Mouse (Mus musculus) left cerebral cortex, postnatal 36 days (tissue): Measurements from ENCODE around the gene Otud1. TPM values are rescaled to one million over a fixed set of nuclear protein-coding genes. Genes with fewer than 3 reads are reported as not detected.

Source experiments
- DNase-seq, 2 experiments: peaks; one replicate each; pipeline ENCODE4 v3.0.0; 2021 to 2022; ENCODE audit warnings: low spot score in 2 of 2, mixed read lengths in 1 of 2
- intact Hi-C: fragments of 180-260 bp; cut with DNase I; formaldehyde crosslinking; loops from one replicate; pipeline ENCODE4 v1.15.1; 2025
- total RNA-seq, 2 experiments: library from RNA; stranded (reverse); gene quantifications; 2 replicates each; pipeline ENCODE4 v1.2.3; 2021

Otud1 gene
- total RNA-seq, 2 experiments from 2014 or later = 23.4 to 30.0 TPM

DNA sequence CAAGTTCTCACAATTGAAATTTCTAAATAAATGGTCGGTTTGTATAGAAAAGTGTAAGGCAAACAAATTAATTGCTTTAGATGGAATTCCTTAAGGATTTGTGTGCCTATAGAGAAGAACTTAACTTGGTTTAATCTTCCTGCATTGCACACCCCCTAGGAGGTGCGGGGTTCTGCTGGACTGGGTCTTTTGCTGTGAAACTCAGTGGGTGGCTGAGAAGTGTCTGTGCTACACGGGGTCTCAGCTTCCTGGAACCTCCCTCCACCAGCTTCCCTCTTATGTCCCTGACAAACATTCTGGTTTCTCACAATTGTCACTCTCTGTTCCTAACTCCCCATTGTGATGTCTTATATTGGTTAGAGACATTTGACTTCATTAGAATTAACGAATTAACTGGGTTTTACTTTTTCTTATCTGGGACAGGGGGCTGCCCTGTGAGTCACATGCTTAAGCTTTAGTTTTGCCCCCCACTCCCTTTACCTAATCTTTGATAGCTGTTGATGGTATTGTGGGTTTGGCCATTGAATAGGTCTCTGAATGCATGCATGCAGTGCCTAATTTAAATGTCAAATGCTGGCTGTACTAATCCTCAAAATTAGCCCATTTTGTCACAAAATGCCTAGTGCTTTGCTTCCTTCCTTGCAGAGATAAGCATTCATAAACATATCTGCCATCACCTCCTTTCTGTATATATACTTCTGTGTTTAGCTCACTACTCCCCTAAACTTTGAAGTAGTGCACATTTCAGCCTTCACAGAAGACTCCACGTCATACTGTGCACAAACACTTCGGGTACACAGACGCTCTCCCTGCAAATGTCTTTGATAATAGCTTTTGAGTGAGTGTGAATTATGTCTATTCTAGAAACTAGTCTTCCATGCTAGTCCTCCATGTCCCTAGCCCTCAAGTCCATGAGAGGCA is 7.3 kb downstream of the Otud1 start:
- DNase-seq = no peak
- intact Hi-C loops = no loop called here

DNA sequence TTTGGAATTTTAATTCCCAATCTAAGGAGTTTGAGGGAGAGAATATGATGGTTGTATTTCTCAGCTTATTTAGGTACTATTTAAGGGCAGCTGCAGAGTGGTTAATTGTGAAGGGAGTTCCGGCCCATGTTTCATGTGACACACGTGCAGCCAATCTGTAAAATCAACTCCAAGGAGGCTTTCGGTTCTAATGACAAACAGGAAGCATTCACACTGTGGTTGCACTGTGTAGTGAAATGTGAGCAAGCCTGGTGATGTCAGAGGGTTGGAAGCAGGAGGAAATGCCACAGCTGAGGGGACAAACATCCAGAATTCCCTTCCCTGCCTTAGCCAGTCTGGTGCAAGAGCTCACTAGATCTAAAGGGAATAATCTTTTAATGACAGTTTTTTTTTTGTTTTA is 8.3 kb downstream of the Otud1 start:
- no peak for DNase-seq
- intact Hi-C loops = no loop called here

DNA sequence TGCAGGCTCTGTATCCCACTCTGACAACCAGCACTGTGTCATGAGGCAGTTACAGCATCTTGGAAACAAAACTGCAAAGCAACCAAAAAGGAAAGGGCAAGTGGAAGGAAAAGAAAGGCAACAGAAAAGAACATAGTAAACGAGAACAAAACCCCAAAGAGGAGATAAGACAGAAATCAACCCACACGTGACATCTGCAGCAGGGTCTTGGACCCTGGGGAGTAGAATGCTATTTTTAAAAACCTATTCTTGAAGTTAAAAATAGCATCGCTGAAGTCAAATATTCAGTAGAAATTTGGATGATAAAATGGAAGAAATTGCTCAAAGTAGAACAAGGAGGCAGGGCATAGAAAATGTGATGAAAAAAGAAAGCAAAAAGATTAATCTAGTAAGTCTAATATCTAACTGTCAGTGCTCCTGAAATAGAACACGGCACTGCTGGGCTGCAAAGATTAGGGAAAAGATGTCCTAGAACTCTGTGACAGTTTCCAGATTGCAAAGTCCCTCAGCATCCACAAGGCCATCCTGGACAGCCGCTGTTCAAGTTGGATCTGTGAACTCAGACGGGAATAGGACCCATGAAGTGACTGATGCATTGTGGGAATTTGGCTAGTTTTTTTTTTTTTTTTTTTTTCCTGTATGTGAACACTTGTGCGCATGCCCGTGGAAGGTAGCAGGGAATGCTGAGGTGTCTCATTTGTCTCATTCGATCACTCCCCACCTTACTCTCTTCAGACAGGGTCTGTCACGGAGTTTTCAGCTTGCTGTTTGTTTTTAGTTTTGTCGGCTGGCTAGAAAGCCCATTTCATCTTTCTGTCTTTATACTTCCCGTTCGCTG is 13.5 kb downstream of the Otud1 start:
- DNase-seq = no peak

GRCm38 (mm10) chr2:19682997-19683396 is 25.4 kb downstream of the Otud1 start:
- intact Hi-C loops = no loop called here
- no peak for DNase-seq

More for the DNA sequence above, 13.5 kb downstream of the Otud1 start:
- intact Hi-C loops = no loop called here

- intact Hi-C loops = no loop called here
Measured at GRCm38 (mm10) chr2:19685489-19686147, 28.1 kb downstream of the Otud1 start.

GRCm38 (mm10) chr2:19690094-19690493 is 32.5 kb downstream of the Otud1 start:
- intact Hi-C loops = no loop called here
- no peak for DNase-seq

More at GRCm38 (mm10) chr2:19685489-19686147, 28.1 kb downstream of the Otud1 start:
- no peak for DNase-seq

DNA sequence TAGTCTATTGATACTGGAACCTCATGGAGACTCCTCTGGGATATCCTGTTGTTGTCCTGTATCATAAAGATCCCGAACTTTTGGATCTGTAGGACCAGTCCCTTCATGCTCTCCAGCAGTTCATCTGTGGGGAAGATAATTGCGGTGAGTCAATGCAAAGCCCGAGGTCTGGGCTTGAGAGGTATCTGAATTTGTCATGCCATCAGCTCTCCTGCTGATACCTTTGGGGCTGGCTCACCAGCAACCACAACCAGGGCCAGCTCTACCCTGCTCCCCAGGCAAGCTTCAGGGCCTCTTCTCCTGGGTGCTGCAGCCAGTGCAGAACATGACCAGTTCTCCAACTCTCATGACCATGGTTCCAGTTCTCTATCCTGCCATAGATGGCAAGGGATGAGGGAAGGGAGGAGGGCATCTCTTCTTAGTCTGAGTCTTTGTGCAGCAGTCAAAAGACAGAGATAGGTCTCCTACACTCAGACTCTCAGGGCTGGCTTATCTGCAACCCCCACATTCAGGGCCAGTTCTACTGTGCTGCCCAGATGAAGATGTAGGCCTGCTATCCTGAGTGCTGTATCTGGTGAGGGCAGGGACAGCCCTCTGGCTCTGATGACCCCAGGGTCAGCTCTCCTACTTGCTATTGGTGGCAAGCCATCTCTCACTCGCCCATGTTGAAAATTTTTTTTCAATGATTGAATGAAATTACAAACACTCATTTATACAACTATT is 42.2 kb downstream of the Otud1 start:
- DNase-seq = no peak
- intact Hi-C loops = no loop called here

DNA sequence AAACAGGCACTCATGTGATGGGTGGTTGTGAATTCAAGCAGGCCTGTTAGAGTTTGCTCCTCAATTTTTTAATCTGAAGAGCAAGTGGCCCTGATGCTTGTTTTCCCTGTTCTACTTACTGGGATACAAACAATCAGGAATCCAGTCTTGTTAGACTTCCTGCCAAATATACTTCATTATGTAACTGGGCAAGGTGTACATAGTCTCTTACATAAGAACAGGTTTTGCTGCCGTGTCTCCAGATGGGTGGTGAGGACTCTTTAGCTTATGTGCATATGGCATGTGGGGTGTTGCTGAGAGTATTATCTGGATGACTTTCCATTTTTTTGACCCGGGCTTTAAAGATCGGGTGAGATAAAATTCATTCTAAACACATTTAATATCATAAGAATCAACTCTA is 43.8 kb downstream of the Otud1 start:
- intact Hi-C loops = no loop called here
- no peak for DNase-seq

DNA sequence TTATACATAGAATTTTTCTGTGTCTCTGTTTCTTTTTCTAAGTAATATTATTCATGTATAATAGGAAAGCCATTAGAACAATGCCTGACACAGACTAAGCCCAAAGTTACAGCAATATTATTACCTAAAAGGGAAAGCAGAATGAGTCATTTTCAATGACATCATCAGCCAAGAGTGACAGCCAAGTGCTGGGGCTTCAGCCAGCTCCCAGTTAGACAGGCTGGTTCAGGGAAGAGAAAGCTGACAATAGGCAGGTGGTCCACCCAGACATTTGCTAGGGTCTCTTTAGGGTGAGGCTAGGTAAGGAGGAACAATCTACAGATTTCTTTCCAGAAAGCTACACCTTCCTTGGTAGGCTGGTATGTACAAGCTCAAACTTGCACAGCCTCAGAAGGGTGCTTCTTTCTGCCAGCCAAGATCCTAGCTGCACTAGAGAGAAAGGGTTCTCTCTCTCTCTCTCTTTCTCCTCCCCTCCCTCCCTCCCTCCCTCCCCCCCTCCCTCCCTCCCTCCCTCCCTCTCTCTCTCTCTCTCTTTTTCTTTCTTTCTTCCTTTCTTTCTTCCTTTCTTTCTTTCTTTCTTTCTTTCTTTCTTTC is 45.6 kb downstream of the Otud1 start:
- DNase-seq = no peak
- intact Hi-C loops = no loop called here

- DNase-seq = no peak
- intact Hi-C loops = no loop called here
Measured at GRCm38 (mm10) chr2:19703670-19704069, 46.1 kb downstream of the Otud1 start.

DNA sequence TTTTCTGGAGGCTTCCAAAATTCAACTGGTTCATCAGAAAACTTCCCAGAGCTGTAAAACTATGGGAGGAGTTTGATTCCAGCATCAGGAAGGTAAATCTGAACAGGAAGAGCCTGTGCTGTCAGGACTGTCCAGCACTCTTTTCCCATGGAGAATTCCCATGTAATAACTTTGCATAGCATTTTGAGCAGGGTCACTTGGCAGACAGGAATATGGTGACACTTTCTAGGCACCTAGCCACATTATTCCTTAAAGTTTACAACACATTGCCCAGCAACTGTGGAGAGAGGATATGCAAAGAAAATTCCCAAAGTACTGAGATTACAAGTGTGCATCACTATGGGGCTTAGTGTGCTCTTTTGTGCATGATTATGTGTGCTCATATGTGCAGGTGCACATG is 46.7 kb downstream of the Otud1 start:
- intact Hi-C loops = no loop called here
- DNase-seq = no peak

GRCm38 (mm10) chr2:19706886-19707285 is 49.3 kb downstream of the Otud1 start:
- no peak for DNase-seq
- intact Hi-C loops = no loop called here

Other genes with a start within 250 kb of the Otud1 start
- gene Ptf1a, start 212.1 kb upstream of the Otud1 start, total RNA-seq = not detected
- not detected for gene 4921504E06Rik, start 103.8 kb upstream of the Otud1 start, total RNA-seq